Mouse (Mus musculus) regulatory T cell (primary cell): ENCODE measurements around the gene Sema4d.

Experiments
- in situ Hi-C: fragments of 300-600 bp; cut with MboI, MseI; formaldehyde crosslinking; loops from one replicate; pipeline ENCODE4 v1.15.1; 2025; ENCODE audit warnings: high pct_unique_total_duplicates

Sema4d gene

GRCm38 (mm10) chr13:51644829-51645789 is 148.4 kb downstream of the Sema4d start, which contains the start of gene Cks2:
Gene Cks2, plus strand, starts transcription at chr13:51645232.
- in situ Hi-C loops: no loop called here

- in situ Hi-C loops: no loop called here
Measured at GRCm38 (mm10) chr13:51643924-51644828, 149.4 kb downstream of the Sema4d start.

GRCm38 (mm10) chr13:51642171-51642778 is 151.3 kb downstream of the Sema4d start:
- in situ Hi-C loops: no loop called here

GRCm38 (mm10) chr13:51641424-51641823 is 152.1 kb downstream of the Sema4d start:
- in situ Hi-C loops: no loop called here

- in situ Hi-C loops: no loop called here
Measured at GRCm38 (mm10) chr13:51638958-51639357, 154.6 kb downstream of the Sema4d start.
